Mouse (Mus musculus): Measurements from ENCODE around the gene Timp3.

DNA sequence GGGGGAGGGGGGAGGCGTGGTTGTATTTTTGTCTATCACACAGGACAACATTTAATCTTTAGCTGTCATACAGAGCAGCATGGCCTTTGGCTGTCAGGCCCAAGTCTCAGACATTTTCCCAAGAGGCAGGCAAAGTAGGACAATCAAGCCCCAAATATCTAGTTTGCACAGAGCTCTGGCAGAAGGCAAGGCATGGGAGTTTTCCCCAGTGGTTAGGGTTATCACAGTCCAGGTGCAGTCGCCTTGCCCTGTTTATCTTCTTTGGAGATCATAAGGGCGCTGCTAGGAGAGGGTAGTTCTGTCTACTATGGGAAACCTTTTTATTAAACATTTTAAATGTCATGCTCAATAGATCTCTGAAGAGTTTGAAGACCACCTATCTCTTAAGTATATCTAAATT is 92.2 kb downstream of the Timp3 start:
- no peak for TF ChIP-seq POLR2A (IDR thresholded peaks at IDR 0.05; ENCODE audit: control insufficient read depth, extremely low read depth, insufficient read depth, low read length, poor library complexity)
- no peak for TF ChIP-seq CTCF (IDR thresholded peaks at IDR 0.05; ENCODE audit: borderline replicate concordance, control insufficient read depth, extremely low read depth, insufficient read depth, low read length, poor library complexity)

All from thymus, adult 2 months (tissue).